Comparison of ENCODE assay signal across 7 mouse cellular contexts in genomic region chr17:27501331-27502251, GRCm38 (mm10). TPM values are rescaled to one million over a fixed set of nuclear protein-coding genes. Genes with fewer than 3 reads are reported as not detected.
A peak's percentile ranks its signal among the peaks of the same experiment; 100 is the strongest.
DNase-seq lines count a peak whose midpoint lies in the region; ATAC-seq and TF ChIP-seq lines count a peak whose summit lies in the region.

No protein-coding gene starts in this region.

- DNase-seq in CH12.LX (ENCODE audit: extremely low read depth) (peak; percentile 87), ES-E14 (ENCODE audit: low read depth, low spot score) (peak; percentile 78)
- DNase-seq in retina, embryonic 14.5 days (ENCODE audit: low spot score), result peak; percentile 55
- DNase-seq in ovary, postnatal 14 days (ENCODE audit: low spot score), result no peak

- H3K9ac ChIP-seq in CH12.LX (ENCODE audit: insufficient read depth, low read depth), result no peak overlapping the region
- peak overlapping the region; percentile 44; the same call in 1 of the 2 replicates for H3K9ac ChIP-seq in ES-E14 (ENCODE audit: insufficient read depth, low read depth, low read length, poor library complexity, severe bottlenecking)
- H3K9ac ChIP-seq in embryonic facial prominence, embryonic 15.5 days, result no peak overlapping the region
- 0 out of 2 replicates have a peak overlapping the region, but pooled peaks have one; percentile 8 for H3K9ac ChIP-seq in limb, embryonic 13.5 days

- H3K36me3 ChIP-seq in CH12.LX (replicated peaks in 1 of 2; ENCODE audit: control insufficient read depth in 1 of 2, insufficient read depth in 1 of 2, low read length in 1 of 2) (no peaks in the 10 kb centered on the region), ES-E14 (ENCODE audit: control insufficient read depth, insufficient read depth, low read length, poor library complexity, severe bottlenecking) (no peaks in the 10 kb centered on the region)
- no peaks in the 10 kb centered on the region for H3K36me3 ChIP-seq in embryonic facial prominence, embryonic 15.5 days
- H3K36me3 ChIP-seq in limb, embryonic 13.5 days, result no peaks in the 10 kb centered on the region

- in situ Hi-C loops in CH12.LX (cut with MboI; ENCODE audit: low pct_ligation_motif_present, low pct_unique_long_range_greater_than_20kb, low sequenced_read_pairs) (loop anchor here (25.0 kb wide), 1 partner anchor 464 kb away; the partner anchor contains the start of gene Bak1), ES-E14 (cut with MboI; ENCODE audit: low sequenced_read_pairs in 2 of 2, unreplicated experiment in 2 of 2) (loop anchor here in 1 of 2 experiments (25.0 kb wide), 1 partner anchor 314 kb away; no protein-coding TSS in a partner anchor)

- dilution Hi-C loops in CH12.LX (cut with MboI; ENCODE audit: extremely low pct_ligation_motif_present, extremely low pct_unique_long_range_greater_than_20kb, low sequenced_read_pairs), result no loop called here

- peak overlapping the region; percentile 0; the same call in 1 of the 2 replicates for H3K27ac ChIP-seq in CH12.LX (ENCODE audit: insufficient read depth, low read depth)
- peak overlapping the region; percentile 51; the same call in 1 of the 2 replicates for H3K27ac ChIP-seq in ES-E14 (ENCODE audit: insufficient read depth, low read depth, low read length, poor library complexity, severe bottlenecking)
- H3K27ac ChIP-seq in embryonic facial prominence, embryonic 15.5 days (replicated peaks), result no peak overlapping the region
- H3K27ac ChIP-seq in limb, embryonic 13.5 days, result no peak overlapping the region

- H3K4me3 ChIP-seq in CH12.LX (replicated peaks in 1 of 3; ENCODE audit: low read depth in 2 of 3, low read length in 2 of 3, poor library complexity in 1 of 3) (peak overlapping the region in 2 of 3 experiments; percentile 1 to 33), ES-E14 (ENCODE audit: insufficient read depth in 1 of 2, low read depth in 1 of 2, low read length in 2 of 2, poor library complexity in 1 of 2, severe bottlenecking in 1 of 2) (peak overlapping the region in 1 of 2 experiments; percentile 3; a peak in 2 of 4 replicates)
- 0 out of 2 replicates have a peak overlapping the region, but pooled peaks have one; percentile 10 for H3K4me3 ChIP-seq in embryonic facial prominence, embryonic 15.5 days (replicated peaks)
- H3K4me3 ChIP-seq in limb, embryonic 13.5 days, result 0 out of 2 replicates have a peak overlapping the region, but pooled peaks have one; percentile 2

- H3K79me2 ChIP-seq in CH12.LX (replicated peaks; ENCODE audit: control insufficient read depth, extremely low read depth, insufficient read depth, poor library complexity, severe bottlenecking), result no peaks in the 10 kb centered on the region

- TF ChIP-seq CTCF in CH12.LX (conservative IDR thresholded peaks at IDR 0.05 in 1 of 2, IDR thresholded peaks at IDR 0.05 in 1 of 2; ENCODE audit: low read depth in 2 of 2, low read length in 2 of 2), result no peak

- H3K4me1 ChIP-seq in CH12.LX (ENCODE audit: control insufficient read depth in 1 of 2, insufficient read depth in 2 of 2) (peaks cover 9 to 47% of the 10 kb centered on the region in 2 experiments), ES-E14 (ENCODE audit: control insufficient read depth in 2 of 2, insufficient read depth in 2 of 2, low read length in 2 of 2, poor library complexity in 1 of 2) (peaks cover 0 to 22% of the 10 kb centered on the region in 2 experiments; a peak in 2 of 4 replicates)
- H3K4me1 ChIP-seq in embryonic facial prominence, embryonic 15.5 days, result peaks cover 37% of the 10 kb centered on the region
- H3K4me1 ChIP-seq in limb, embryonic 13.5 days, result peaks cover 37% of the 10 kb centered on the region

- ATAC-seq in embryonic facial prominence, embryonic 15.5 days (ENCODE audit: insufficient number of reproducible peaks, low FRiP score, low TSS enrichment, low read depth), result no peak
- no peak for ATAC-seq in limb, embryonic 13.5 days (ENCODE audit: low FRiP score, low read depth)
- ATAC-seq in activated CD4-positive, CD25-positive, alpha-beta regulatory T cell, adult 4 months, result no peak

- peak overlapping the region; percentile 42 for H3K4me2 ChIP-seq in CH12.LX (ENCODE audit: insufficient read depth, low read depth, poor library complexity, severe bottlenecking)
- peak overlapping the region; percentile 29 for H3K4me2 ChIP-seq in embryonic facial prominence, embryonic 15.5 days (replicated peaks)
- H3K4me2 ChIP-seq in limb, embryonic 13.5 days (replicated peaks), result peak overlapping the region; percentile 38

- TF ChIP-seq POLR2A in CH12.LX (IDR thresholded peaks at IDR 0.05; ENCODE audit: low read depth, low read length), result no peak

- WGBS in embryonic facial prominence, embryonic 15.5 days, result 6% methylated on average over 17 of the region's 18 CpGs
- 9% methylated on average over 18 of the region's 18 CpGs for WGBS in limb, embryonic 13.5 days

- peaks cover 20% of the 10 kb centered on the region for H3K27me3 ChIP-seq in CH12.LX (replicated peaks)
- H3K27me3 ChIP-seq in embryonic facial prominence, embryonic 15.5 days, result peaks cover 24% of the 10 kb centered on the region; the same call in 1 of the 2 replicates
- H3K27me3 ChIP-seq in limb, embryonic 13.5 days, result peaks cover 27% of the 10 kb centered on the region

- no peak; the same call in 1 of the 2 replicates for TF ChIP-seq EP300 in CH12.LX (IDR thresholded peaks at IDR 0.05; ENCODE audit: low read length)

- H3K9me3 ChIP-seq in CH12.LX (replicated peaks; ENCODE audit: low read length) (peaks cover 5% of the 10 kb centered on the region), ES-E14 (ENCODE audit: control insufficient read depth, insufficient read depth, low read depth, low read length) (no peaks in the 10 kb centered on the region)
- no peaks in the 10 kb centered on the region for H3K9me3 ChIP-seq in embryonic facial prominence, embryonic 15.5 days (replicated peaks)
- no peaks in the 10 kb centered on the region for H3K9me3 ChIP-seq in limb, embryonic 13.5 days

- TF ChIP-seq RAD21 in CH12.LX (IDR thresholded peaks at IDR 0.05; ENCODE audit: low read depth, low read length), result no peak; the same call in 1 of the 2 replicates

TF ChIP-seq in CH12.LX, 34 proteins besides CTCF, POLR2A, EP300 and RAD21 (continues in another document):
- TF ChIP-seq SIN3A (IDR thresholded peaks at IDR 0.05; ENCODE audit: low read length) (0 out of 2 replicates have a peak, but pooled peaks have one; percentile 33), MAFK (IDR thresholded peaks at IDR 0.05; ENCODE audit: insufficient replicate concordance, low read length) (no peak), KAT2A (IDR thresholded peaks at IDR 0.05; ENCODE audit: insufficient replicate concordance, low read length) (no peak), ZC3H11A (IDR thresholded peaks at IDR 0.05; ENCODE audit: low read depth, low read length) (no peak), CHD2 (IDR thresholded peaks at IDR 0.05; ENCODE audit: low read length) (peak; percentile 60; the same call in 1 of the 2 replicates), JUN (IDR thresholded peaks at IDR 0.05; ENCODE audit: insufficient read depth, low read depth, low read length) (no peak), ETS1 (conservative IDR thresholded peaks at IDR 0.05; ENCODE audit: low read depth, low read length) (peak; percentile 25; the same call in 1 of the 2 replicates), JUND (conservative IDR thresholded peaks at IDR 0.05; ENCODE audit: low read depth, low read length) (no peak), TBP (conservative IDR thresholded peaks at IDR 0.05; ENCODE audit: low read depth, low read length) (no peak), HCFC1 (IDR thresholded peaks at IDR 0.05; ENCODE audit: low read depth, low read length) (no peak), ELF1 (IDR thresholded peaks at IDR 0.05; ENCODE audit: low read depth, low read length) (0 out of 2 replicates have a peak, but pooled peaks have one; percentile 20), USF2 (conservative IDR thresholded peaks at IDR 0.05; ENCODE audit: low read depth, low read length) (no peak)

TF ChIP-seq in ES-E14, 5 proteins besides CTCF, POLR2A, EP300 and RAD21:
- TF ChIP-seq MAFK (IDR thresholded peaks at IDR 0.05; ENCODE audit: insufficient read depth, low read depth, low read length), result 0 out of 2 replicates have a peak, but pooled peaks have one; percentile 15
- TF ChIP-seq ZC3H11A (IDR thresholded peaks at IDR 0.05; ENCODE audit: borderline replicate concordance, low read depth, low read length), result no peak
- TF ChIP-seq CHD2 (IDR thresholded peaks at IDR 0.05; ENCODE audit: low read depth, low read length), result no peak
- TF ChIP-seq ZNF384 (IDR thresholded peaks at IDR 0.05; ENCODE audit: low read depth, low read length), result peak; percentile 80
- no peak for TF ChIP-seq HCFC1 (IDR thresholded peaks at IDR 0.05; ENCODE audit: borderline replicate concordance, insufficient read depth, low read length)

RNA-seq across cellular contexts. Expression of gene Grm4, which starts 19.6 kb away (rescaled TPM):
- total RNA-seq in CH12.LX (2012; rRNA removed) (not detected in 2 replicates), CH12.LX (2014; rRNA removed) (not detected in 2 replicates), ES-E14 (2012; rRNA removed) (0.49 and 0.74 TPM in 2 replicates)
- not detected in 2 replicates for polyA plus RNA-seq in CH12.LX (2012; ENCODE audit: insufficient read length, low read depth)
- 0.72 and 0.85 TPM in 2 replicates for polyA plus RNA-seq in embryonic facial prominence, embryonic 15.5 days (2015; fragmentation: Nextera tagmentation; extraction: Ambion mirVana)
- polyA plus RNA-seq in limb, embryonic 13.5 days (2015; fragmentation: Nextera tagmentation; extraction: Ambion mirVana), result 0.31 and 0.34 TPM in 2 replicates
- polyA plus RNA-seq in activated CD4-positive, CD25-positive, alpha-beta regulatory T cell, adult 4 months (2017; shearing (Covaris generic)), result under 1 TPM in 1 of 2 experiments, not detected in 1; 0.18 TPM

RNA-seq across cellular contexts. Expression of gene Hmga1, which starts 54.7 kb away (rescaled TPM):
- 88.7 and 117 TPM in 2 replicates for total RNA-seq in CH12.LX (2012; rRNA removed)
- total RNA-seq in CH12.LX (2014; rRNA removed), result 42.8 and 43.8 TPM in 2 replicates
- polyA plus RNA-seq in CH12.LX (2012; ENCODE audit: insufficient read length, low read depth), result 83.7 and 125 TPM in 2 replicates
- total RNA-seq in ES-E14 (2012; rRNA removed), result 142 and 175 TPM in 2 replicates
- polyA plus RNA-seq in embryonic facial prominence, embryonic 15.5 days (2015; fragmentation: Nextera tagmentation; extraction: Ambion mirVana), result 185 and 195 TPM in 2 replicates
- polyA plus RNA-seq in limb, embryonic 13.5 days (2015; fragmentation: Nextera tagmentation; extraction: Ambion mirVana), result 234 and 241 TPM in 2 replicates
- polyA plus RNA-seq in activated CD4-positive, CD25-positive, alpha-beta regulatory T cell, adult 4 months (2017; shearing (Covaris generic)), result 10 to 100 TPM; 48.0 to 73.5 TPM

Comparison
In these comparisons a context has a peak if more than half of its experiments do, and no peak if none do; other contexts are left out.
1. H3K27ac ChIP-seq: peak in CH12.LX (single experiment) and ES-E14 (single experiment); none in embryonic facial prominence, embryonic 15.5 days (single experiment) and limb, embryonic 13.5 days (single experiment).
2. H3K9ac ChIP-seq: peak in ES-E14 (single experiment) and limb, embryonic 13.5 days (single experiment); none in CH12.LX (single experiment) and embryonic facial prominence, embryonic 15.5 days (single experiment).
3. Peak in every context shown above with its lines, with median percentiles within 50 percentile points of each other: H3K4me2 ChIP-seq.